8 mouse cellular contexts compared by ENCODE assay signal in genomic region chr15:81871604-81872261, GRCm38 (mm10). TPM values are rescaled to one million over a fixed set of nuclear protein-coding genes. Genes with fewer than 3 reads are reported as not detected.
DNase-seq lines count a peak whose midpoint lies in the region; ATAC-seq and TF ChIP-seq lines count a peak whose summit lies in the region.

Phf5a (minus strand) TSS chr15:81871911.

- H3K4me2 ChIP-seq in heart, embryonic 13.5 days, result peak within 1 kb of the TSS; percentile 89
- peak within 1 kb of the TSS; percentile 82 for H3K4me2 ChIP-seq in liver, embryonic 15.5 days
- H3K4me2 ChIP-seq in neural tube, embryonic 12.5 days (replicated peaks), result peak within 1 kb of the TSS; percentile 80

- ATAC-seq in heart, embryonic 13.5 days (ENCODE audit: extremely low read depth, insufficient number of reproducible peaks, low FRiP score, low TSS enrichment), result peak; percentile 83
- ATAC-seq in liver, embryonic 15.5 days (ENCODE audit: insufficient read depth), result peak; percentile 86
- ATAC-seq in neural tube, embryonic 12.5 days (ENCODE audit: low FRiP score, low read depth), result peak; percentile 86

- no peaks in the 10 kb centered on the region for H3K27me3 ChIP-seq in heart, embryonic 13.5 days (replicated peaks)
- H3K27me3 ChIP-seq in liver, embryonic 15.5 days, result no peaks in the 10 kb centered on the region
- no peaks in the 10 kb centered on the region for H3K27me3 ChIP-seq in neural tube, embryonic 12.5 days (replicated peaks)

- peaks cover 7% of the 10 kb centered on the region for H3K4me1 ChIP-seq in bone marrow macrophage, adult 2 months (ENCODE audit: control insufficient read depth, insufficient read depth, low read length)
- H3K4me1 ChIP-seq in heart, embryonic 13.5 days, result peaks cover 35% of the 10 kb centered on the region
- peaks cover 58% of the 10 kb centered on the region for H3K4me1 ChIP-seq in liver, embryonic 15.5 days (replicated peaks)
- H3K4me1 ChIP-seq in neural tube, embryonic 12.5 days, result peaks cover 11% of the 10 kb centered on the region

- peak within 1 kb of the TSS; percentile 99 for H3K4me3 ChIP-seq in bone marrow macrophage, adult 2 months (ENCODE audit: insufficient read depth, low read length)
- peak within 1 kb of the TSS; percentile 99 for H3K4me3 ChIP-seq in heart, embryonic 13.5 days
- H3K4me3 ChIP-seq in liver, embryonic 15.5 days (replicated peaks), result peak within 1 kb of the TSS; percentile 95
- H3K4me3 ChIP-seq in neural tube, embryonic 12.5 days, result peak within 1 kb of the TSS; percentile 96

- no peaks in the 10 kb centered on the region for H3K9me3 ChIP-seq in heart, embryonic 13.5 days
- H3K9me3 ChIP-seq in liver, embryonic 15.5 days (replicated peaks), result no peaks in the 10 kb centered on the region
- H3K9me3 ChIP-seq in neural tube, embryonic 12.5 days, result no peaks in the 10 kb centered on the region

- under 1% methylated on average over 30 of the region's 30 CpGs for WGBS in heart, embryonic 13.5 days
- under 1% methylated on average over 30 of the region's 30 CpGs for WGBS in liver, embryonic 15.5 days (ENCODE audit: insufficient replicate concordance)
- under 1% methylated on average over 30 of the region's 30 CpGs for WGBS in neural tube, embryonic 12.5 days

- no peak for TF ChIP-seq CTCF in bone marrow macrophage, adult 2 months (IDR thresholded peaks at IDR 0.05; ENCODE audit: low read depth, low read length)

- peak within 1 kb of the TSS; percentile 98 for H3K9ac ChIP-seq in heart, embryonic 13.5 days
- H3K9ac ChIP-seq in liver, embryonic 15.5 days, result peak within 1 kb of the TSS; percentile 85
- peak within 1 kb of the TSS; percentile 84 for H3K9ac ChIP-seq in neural tube, embryonic 12.5 days

- peak within 1 kb of the TSS; percentile 97 for H3K27ac ChIP-seq in bone marrow macrophage, adult 2 months (ENCODE audit: insufficient read depth, low read depth, low read length)
- peak within 1 kb of the TSS; percentile 98 for H3K27ac ChIP-seq in heart, embryonic 13.5 days (replicated peaks)
- H3K27ac ChIP-seq in liver, embryonic 15.5 days (replicated peaks), result peak within 1 kb of the TSS; percentile 97
- H3K27ac ChIP-seq in neural tube, embryonic 12.5 days, result peak within 1 kb of the TSS; percentile 91

- H3K36me3 ChIP-seq in heart, embryonic 13.5 days, result peaks cover 42% of the 10 kb centered on the region
- peaks cover 41% of the 10 kb centered on the region for H3K36me3 ChIP-seq in liver, embryonic 15.5 days (replicated peaks)
- H3K36me3 ChIP-seq in neural tube, embryonic 12.5 days, result peaks cover 38% of the 10 kb centered on the region

- DNase-seq in CD4-positive helper T cell, adult 2 months (ENCODE audit: low read depth, low spot score), result peak; percentile 98
- peak; percentile 73 for DNase-seq in fat pad, adult 2 months (ENCODE audit: extremely low read depth, low read depth, low spot score)
- DNase-seq in kidney, postnatal 10 days, result peak; percentile 94
- DNase-seq in telencephalon, adult 2 months (ENCODE audit: low read depth, low spot score), result peak; percentile 98

- TF ChIP-seq POLR2A in bone marrow macrophage, adult 2 months (IDR thresholded peaks at IDR 0.05; ENCODE audit: borderline replicate concordance, low read depth, low read length), result no peak

RNA-seq across cellular contexts. Expression of gene Phf5a, which starts in this region (rescaled TPM):
- polyA plus RNA-seq in bone marrow macrophage, adult 2 months (2012; ENCODE audit: insufficient read depth, insufficient read length, missing spikeins), result 45.5 and 51.6 TPM in 2 replicates
- polyA plus RNA-seq in heart, embryonic 13.5 days (2015; fragmentation: Nextera tagmentation; extraction: Ambion mirVana), result 92.7 and 114 TPM in 2 replicates
- 91.3 and 103 TPM in 2 replicates for polyA plus RNA-seq in liver, embryonic 15.5 days (2015; fragmentation: Nextera tagmentation; extraction: Ambion mirVana)
- 123 and 126 TPM in 2 replicates for polyA plus RNA-seq in neural tube, embryonic 12.5 days (2016; fragmentation: Nextera tagmentation; extraction: Ambion mirVana)

Comparison
In these comparisons a context has a peak if more than half of its experiments do, and no peak if none do; other contexts are left out.
1. Peak in every context shown above with its lines: DNase-seq, ATAC-seq, H3K4me3 ChIP-seq and H3K27ac ChIP-seq.